Mouse (Mus musculus): ENCODE measurements at regions not wholly inside any gene's neighbourhood (a gene's known extent, or its start where the extent isn't known, plus 50 kb on each side); places are given as distances from the start of the nearest gene placed in this dataset.
"Not testable (repeated sequence)": the region's sequence is repeated elsewhere in the genome, so short reads cannot be mapped to it uniquely, and the experiment has no call there.

- TF ChIP-seq MAZ (IDR thresholded peaks at IDR 0.05; ENCODE audit: low read depth, low read length); POLR2A (IDR thresholded peaks at IDR 0.05; ENCODE audit: low read depth, low read length); GABPA (IDR thresholded peaks at IDR 0.05; ENCODE audit: insufficient replicate concordance, low read depth, low read length); JUN (IDR thresholded peaks at IDR 0.05; ENCODE audit: insufficient read depth, low read depth, low read length); CTCF (conservative IDR thresholded peaks at IDR 0.05 in 1 of 2, IDR thresholded peaks at IDR 0.05 in 1 of 2; ENCODE audit: low read depth in 2 of 2, low read length in 2 of 2); ZKSCAN1 (IDR thresholded peaks at IDR 0.05; ENCODE audit: borderline replicate concordance, low read depth, low read length); E2F4 (IDR thresholded peaks at IDR 0.05; ENCODE audit: insufficient replicate concordance, low read depth, low read length); ETS1 (conservative IDR thresholded peaks at IDR 0.05; ENCODE audit: low read depth, low read length); HCFC1 (IDR thresholded peaks at IDR 0.05; ENCODE audit: low read depth, low read length); USF2 (conservative IDR thresholded peaks at IDR 0.05; ENCODE audit: low read depth, low read length); MAX (IDR thresholded peaks at IDR 0.05; ENCODE audit: low read length): not testable (repeated sequence)
Measured at GRCm38 (mm10) chr14:53731600-53731999, 522.3 kb downstream of the Dad1 start.
